Mouse (Mus musculus) G1E (cell line): ENCODE data around the gene Bbs9.

Experiments
- CTCF ChIP-seq: IDR thresholded peaks from 2 replicates; pipeline ENCODE4 v1.5.1; 2012; ENCODE audit warnings: low read depth, low read length, inconsistent platforms, mixed read lengths
- GATA1 ChIP-seq: IDR thresholded peaks from 2 replicates; pipeline ENCODE4 v1.6.1; 2012; ENCODE audit warnings: borderline replicate concordance, low read length, inconsistent platforms, mixed read lengths

DNA sequence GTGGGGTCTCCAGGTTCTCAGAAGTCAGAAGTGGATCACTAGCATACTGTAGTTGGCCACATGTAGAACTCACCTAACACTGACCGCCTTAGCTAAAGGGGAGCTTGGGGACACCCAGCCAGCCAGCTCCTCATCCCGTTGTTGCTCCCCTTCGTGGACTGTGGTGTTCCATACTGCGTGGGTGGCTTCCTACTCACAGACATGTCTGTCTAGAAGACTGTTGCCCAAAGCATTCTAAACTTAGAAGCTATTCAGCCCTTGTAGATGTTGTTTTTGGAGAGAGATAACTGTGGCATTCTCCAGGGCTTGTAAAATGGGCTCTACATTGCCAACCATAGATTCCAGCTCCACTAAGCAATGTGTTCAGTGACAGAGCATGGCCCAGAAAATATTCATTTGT lies 310.5 kb downstream of the Bbs9 start:
- TF ChIP-seq CTCF (no peak), GATA1 (no peak)
